Mouse (Mus musculus) forebrain, embryonic 15.5 days (tissue): Measurements from ENCODE around the gene Tbkbp1. TPM values are rescaled to one million over a fixed set of nuclear protein-coding genes. Genes with fewer than 3 reads are reported as not detected.

ENCODE experiments used
- ATAC-seq: fragments of 200-750 bp; cut with Nextera tagmentation; replicated peaks from 2 replicates; pipeline ENCODE4 v1.8.0; 2017; ENCODE audit warnings: mild to moderate bottlenecking, moderate TSS enrichment, moderate library complexity
- H3K27ac ChIP-seq: fragments of 300-500 bp; sonication (generic); replicated peaks from 2 replicates; pipeline ENCODE4 v1.5.1; 2015; ENCODE audit warnings: mild to moderate bottlenecking, inconsistent platforms
- H3K27me3 ChIP-seq: fragments of 300-500 bp; sonication (generic); 2 replicates; pipeline ENCODE4 v1.6.1; 2015; ENCODE audit warnings: inconsistent platforms
- H3K36me3 ChIP-seq: fragments of 300-500 bp; sonication (generic); 2 replicates; pipeline ENCODE4 v1.6.1; 2015; ENCODE audit warnings: mild to moderate bottlenecking, inconsistent platforms
- H3K4me1 ChIP-seq: fragments of 300-500 bp; sonication (generic); 2 replicates; pipeline ENCODE4 v1.6.1; 2015; ENCODE audit warnings: inconsistent platforms
- H3K4me2 ChIP-seq: fragments of 300-500 bp; sonication (generic); replicated peaks from 2 replicates; pipeline ENCODE4 v1.6.1; 2015; ENCODE audit warnings: mild to moderate bottlenecking, inconsistent platforms
- H3K4me3 ChIP-seq: fragments of 300-500 bp; sonication (generic); 2 replicates; pipeline ENCODE4 v1.5.1; 2015; ENCODE audit warnings: mild to moderate bottlenecking, inconsistent platforms
- H3K9ac ChIP-seq: fragments of 300-500 bp; sonication (generic); replicated peaks from 2 replicates; pipeline ENCODE4 v1.6.1; 2015; ENCODE audit warnings: mild to moderate bottlenecking, inconsistent platforms
- H3K9me3 ChIP-seq: fragments of 300-500 bp; sonication (generic); 2 replicates; pipeline ENCODE4 v1.6.1; 2016; ENCODE audit warnings: inconsistent platforms
- WGBS: fragments of 180-500 bp; shearing (Covaris S2); methylation state at CpG from one replicate; pipeline ENCODE4 v1.1.7; 2015; ENCODE audit warnings: mixed read lengths; 5-methylcytosine and 5-hydroxymethylcytosine counted together
- polyA plus RNA-seq: library from polyadenylated mRNA; unstranded; fragments of >200 nt; fragmentation: Nextera tagmentation; extraction: Ambion mirVana; gene quantifications from 2 replicates; pipeline ENCODE4 v1.2.1, GENCODE M21; 2015

Tbkbp1 gene
- polyA plus RNA-seq, 1 experiment from 2014 or later = 6.2 TPM

DNA sequence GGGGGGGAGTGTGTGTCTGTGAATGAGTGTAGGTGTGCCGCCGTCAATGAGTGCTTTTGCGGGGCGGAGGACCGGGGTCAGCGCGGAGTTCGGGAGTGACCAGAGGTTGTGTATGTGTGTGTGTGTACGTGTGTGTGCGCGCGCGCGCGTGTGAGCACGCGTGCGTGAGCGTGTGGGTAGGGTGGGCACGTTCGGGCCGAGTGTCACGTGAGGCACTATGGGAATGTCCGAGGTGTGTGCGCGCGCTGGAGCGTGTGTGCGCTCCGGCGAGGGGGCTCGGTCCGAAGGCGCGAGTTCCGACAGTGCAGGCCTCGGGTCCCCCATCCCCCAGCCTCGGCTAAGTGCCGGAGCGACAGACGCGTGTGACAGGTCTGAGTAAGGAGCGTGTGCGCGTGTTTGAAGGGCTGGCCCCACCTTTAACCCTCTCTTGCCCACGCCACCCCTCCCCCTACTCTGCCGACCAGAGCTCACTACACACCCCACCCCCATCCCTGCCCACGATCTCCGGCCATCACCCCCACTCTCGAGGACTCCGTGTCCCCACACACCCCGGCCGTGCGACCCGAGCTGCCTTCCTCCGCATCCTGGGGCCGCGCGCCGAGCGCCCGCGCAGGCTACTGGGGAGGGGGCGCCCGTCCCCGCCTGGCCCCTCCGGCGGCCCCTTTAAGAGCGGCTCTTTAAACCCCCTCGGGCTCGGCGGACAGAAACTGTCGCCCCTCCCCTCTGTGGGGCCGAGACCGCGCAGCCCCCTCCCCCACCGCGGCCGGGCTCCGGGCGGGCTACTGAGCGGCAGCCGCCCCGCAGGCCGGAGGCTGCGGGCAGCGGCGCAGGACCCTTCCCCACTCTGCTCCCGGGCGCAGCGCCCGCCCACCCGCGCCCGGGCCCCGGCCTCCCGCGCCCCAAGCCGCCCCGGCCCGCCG is 624 bp downstream of the Tbkbp1 start:
- ATAC-seq = peak; percentile 71
- no peaks in the 10 kb centered on the region for H3K27me3 ChIP-seq
- no peaks in the 10 kb centered on the region for H3K9me3 ChIP-seq
- WGBS = under 1% methylated on average over 93 of the region's 102 CpGs
- peak overlapping the region; percentile 93 for H3K4me3 ChIP-seq
- peaks cover 20% of the 10 kb centered on the region for H3K36me3 ChIP-seq
- peak overlapping the region; percentile 82 for H3K4me2 ChIP-seq
- H3K27ac ChIP-seq = peak overlapping the region; percentile 90
- H3K4me1 ChIP-seq = peaks cover 39% of the 10 kb centered on the region
- H3K9ac ChIP-seq = peak overlapping the region; percentile 85

DNA sequence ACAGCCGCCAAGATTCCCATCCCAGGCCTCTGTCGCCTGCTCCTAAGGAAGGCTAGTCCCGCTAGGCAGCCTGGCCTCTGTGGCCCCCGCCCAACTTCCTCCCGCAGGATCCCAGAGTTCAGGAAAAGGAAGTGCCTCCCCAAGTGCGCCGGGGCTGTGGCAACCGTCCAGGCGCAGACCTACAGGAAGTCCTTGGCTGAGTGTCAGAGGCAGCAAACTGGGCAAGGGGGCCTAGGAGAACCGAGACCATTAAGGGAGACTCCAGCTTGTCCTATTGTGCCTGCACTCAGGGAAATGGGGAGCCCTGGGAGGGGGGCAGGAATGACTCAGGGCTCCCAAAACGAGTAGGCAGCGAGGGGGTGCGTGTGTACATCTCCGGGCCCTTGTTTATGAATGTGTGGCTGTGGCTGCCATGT is 1.3 kb downstream of the Tbkbp1 start:
- Histone ChIP-seq H3K9me3 (no peaks in the 10 kb centered on the region), H3K4me1 (peaks cover 39% of the 10 kb centered on the region), H3K27me3 (no peaks in the 10 kb centered on the region), H3K4me3 (peak overlapping the region; percentile 93), H3K9ac (peak overlapping the region; percentile 85), H3K27ac (peak overlapping the region; percentile 90), H3K4me2 (peak overlapping the region; percentile 82), H3K36me3 (peaks cover 17% of the 10 kb centered on the region)
- ATAC-seq = peak; percentile 53; the same call in 1 of the 2 replicates
- 3% methylated on average over 14 of the region's 14 CpGs for WGBS

DNA sequence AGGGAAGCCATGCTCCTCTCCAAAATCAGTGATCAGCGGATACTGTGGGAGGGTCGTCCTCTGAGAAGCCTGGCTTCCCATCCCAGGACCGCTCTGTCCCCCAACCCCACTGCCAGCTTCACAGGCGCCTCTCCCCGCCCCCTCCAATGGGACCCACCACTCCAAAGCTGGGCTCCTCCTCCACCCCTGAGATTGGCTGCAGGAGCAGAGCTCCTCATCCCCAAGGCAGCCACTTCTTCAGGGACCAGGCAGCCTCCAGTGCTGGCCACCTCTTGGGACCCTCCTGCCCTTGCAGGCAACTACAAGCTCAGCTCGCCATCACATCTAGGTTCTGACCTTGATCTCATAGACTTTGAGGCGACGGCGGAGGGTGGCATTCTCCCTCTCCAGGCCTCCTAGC is 2.3 kb downstream of the Tbkbp1 start:
- Histone ChIP-seq H3K9ac (no peak overlapping the region), H3K27me3 (no peaks in the 10 kb centered on the region), H3K4me2 (no peak overlapping the region), H3K4me3 (peak overlapping the region; percentile 0; the same call in 1 of the 2 replicates), H3K4me1 (peaks cover 39% of the 10 kb centered on the region), H3K36me3 (peaks cover 22% of the 10 kb centered on the region), H3K9me3 (no peaks in the 10 kb centered on the region), H3K27ac (no peak overlapping the region)
- 33% methylated on average over 9 of the region's 9 CpGs for WGBS
- no peak for ATAC-seq

DNA sequence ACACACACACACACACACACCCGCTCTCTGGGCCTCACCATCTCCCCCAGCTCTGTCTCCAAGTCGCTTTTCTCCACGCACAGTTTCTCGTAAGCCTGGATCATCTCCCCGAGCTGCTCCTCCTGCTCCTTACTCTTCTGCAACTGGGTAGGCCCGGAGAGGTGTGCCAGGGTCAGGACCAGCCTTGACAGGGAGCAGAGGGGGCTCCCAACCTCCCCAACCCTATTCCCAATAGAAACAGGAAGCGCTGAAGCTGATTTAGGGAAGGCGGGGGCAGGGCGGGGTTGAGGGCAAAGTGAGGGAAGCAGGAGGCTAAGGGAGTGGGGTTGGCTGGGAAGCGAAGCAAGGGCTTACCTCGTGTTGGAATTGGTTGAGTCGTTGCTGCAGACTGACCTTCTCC is 2.7 kb downstream of the Tbkbp1 start:
- 33% methylated on average over 12 of the region's 12 CpGs for WGBS
- Histone ChIP-seq H3K4me2 (no peak overlapping the region), H3K36me3 (peaks cover 22% of the 10 kb centered on the region), H3K27me3 (no peaks in the 10 kb centered on the region), H3K27ac (no peak overlapping the region), H3K9ac (no peak overlapping the region), H3K9me3 (no peaks in the 10 kb centered on the region), H3K4me1 (peaks cover 39% of the 10 kb centered on the region), H3K4me3 (no peak overlapping the region)
- ATAC-seq = no peak

DNA sequence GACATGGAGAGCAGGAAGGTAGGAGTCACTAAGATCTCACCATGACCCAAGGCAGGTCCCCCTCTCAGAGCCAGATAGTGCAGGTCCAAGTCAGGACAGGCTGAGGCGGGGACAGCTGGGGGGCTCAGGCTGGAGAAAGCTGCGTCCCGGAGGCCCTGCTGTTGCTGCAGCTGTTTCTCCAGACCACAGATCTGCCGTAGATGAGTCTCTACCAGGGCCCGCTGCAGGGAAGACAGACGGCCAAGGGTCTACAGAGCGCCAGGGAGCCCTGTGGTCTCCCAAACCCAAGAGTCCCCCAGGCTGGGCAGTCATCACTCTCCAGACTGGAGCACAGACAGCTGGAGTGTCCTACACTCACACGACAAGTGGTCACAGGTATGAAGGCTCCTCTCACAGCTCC is 4.0 kb downstream of the Tbkbp1 start:
- no peak overlapping the region for H3K4me3 ChIP-seq
- peaks cover 26% of the 10 kb centered on the region for H3K36me3 ChIP-seq
- H3K27ac ChIP-seq = no peak overlapping the region
- peaks cover 33% of the 10 kb centered on the region for H3K4me1 ChIP-seq
- H3K4me2 ChIP-seq = no peak overlapping the region
- H3K27me3 ChIP-seq = no peaks in the 10 kb centered on the region
- H3K9ac ChIP-seq = no peak overlapping the region
- no peaks in the 10 kb centered on the region for H3K9me3 ChIP-seq
- no peak for ATAC-seq
- WGBS = 87% methylated on average over 8 of the region's 8 CpGs

DNA sequence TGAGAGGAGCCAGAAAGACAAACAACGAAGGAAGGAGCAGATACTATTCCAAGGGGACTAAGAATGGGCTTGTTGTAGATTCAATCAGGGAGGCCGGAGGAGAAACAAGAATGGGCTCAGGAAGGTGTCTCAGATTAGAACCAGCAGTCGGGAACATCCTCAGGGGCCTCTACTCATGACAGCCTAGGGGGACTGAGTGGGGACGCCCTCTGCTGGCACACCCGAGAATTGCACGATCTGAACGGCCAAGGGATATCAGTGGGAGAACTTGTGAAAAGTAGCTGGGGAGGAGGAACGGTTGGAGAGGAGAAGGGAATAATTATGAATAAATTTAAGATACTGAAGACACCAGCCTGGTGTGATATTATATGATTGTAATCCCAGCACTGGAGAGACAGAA is 4.6 kb downstream of the Tbkbp1 start:
- no peak overlapping the region for H3K4me3 ChIP-seq
- WGBS = 12% methylated on average over 8 of the region's 8 CpGs
- no peaks in the 10 kb centered on the region for H3K27me3 ChIP-seq
- peaks cover 26% of the 10 kb centered on the region for H3K36me3 ChIP-seq
- ATAC-seq = no peak
- H3K4me2 ChIP-seq = no peak overlapping the region
- H3K9me3 ChIP-seq = no peaks in the 10 kb centered on the region
- peaks cover 27% of the 10 kb centered on the region for H3K4me1 ChIP-seq
- H3K9ac ChIP-seq = no peak overlapping the region
- H3K27ac ChIP-seq = no peak overlapping the region

DNA sequence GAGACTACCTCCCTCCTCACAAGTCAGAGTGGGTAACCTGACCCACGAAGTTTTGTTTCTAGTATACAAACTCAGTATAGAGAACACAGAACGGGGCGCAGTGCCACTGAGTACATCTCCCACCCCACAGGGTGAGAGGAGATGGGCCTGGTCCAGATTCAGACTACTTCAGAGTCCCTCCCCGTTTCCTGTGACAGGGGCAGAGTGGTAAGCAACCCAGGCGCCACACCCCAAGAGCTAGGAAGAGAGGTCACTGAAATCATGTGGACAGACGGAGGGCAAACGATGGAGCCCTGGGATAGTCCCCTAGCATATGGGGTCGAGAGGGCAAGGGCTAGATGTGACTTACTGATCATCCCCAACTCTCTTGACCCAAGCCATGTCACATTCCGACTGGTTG is 5.3 kb downstream of the Tbkbp1 start:
- no peak for ATAC-seq
- Histone ChIP-seq H3K4me3 (no peak overlapping the region), H3K4me1 (peaks cover 25% of the 10 kb centered on the region), H3K9ac (no peak overlapping the region), H3K9me3 (no peaks in the 10 kb centered on the region), H3K36me3 (peaks cover 26% of the 10 kb centered on the region), H3K27ac (no peak overlapping the region), H3K4me2 (no peak overlapping the region), H3K27me3 (no peaks in the 10 kb centered on the region; the same call in 1 of the 2 replicates)
- 84% methylated on average over 9 of the region's 9 CpGs for WGBS

DNA sequence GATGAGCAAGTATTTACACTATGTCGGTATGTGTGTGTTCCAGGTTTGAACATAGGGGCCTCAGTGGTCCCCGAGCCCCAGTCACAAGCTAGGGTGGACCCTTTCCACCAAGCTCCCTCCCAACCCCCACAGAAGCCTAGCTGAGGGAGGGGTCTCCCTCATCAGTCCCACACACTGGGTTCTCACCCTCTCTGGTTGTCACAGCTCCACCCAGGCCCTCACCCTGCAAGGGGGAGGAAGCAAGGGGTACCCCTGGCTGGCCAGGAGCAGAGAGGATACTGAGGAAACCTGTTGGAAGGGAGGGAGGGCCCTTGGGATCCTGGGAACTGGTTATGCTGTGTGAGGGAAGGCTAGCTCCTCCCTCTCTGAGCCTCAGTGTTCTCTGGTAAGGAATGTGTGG is 6.0 kb downstream of the Tbkbp1 start:
- Histone ChIP-seq H3K9me3 (no peaks in the 10 kb centered on the region), H3K27me3 (no peaks in the 10 kb centered on the region; the same call in 1 of the 2 replicates), H3K27ac (no peak overlapping the region), H3K4me1 (peaks cover 24% of the 10 kb centered on the region), H3K4me3 (no peak overlapping the region), H3K9ac (no peak overlapping the region), H3K36me3 (peaks cover 26% of the 10 kb centered on the region), H3K4me2 (no peak overlapping the region)
- WGBS = 89% methylated on average over 2 of the region's 2 CpGs
- no peak for ATAC-seq

DNA sequence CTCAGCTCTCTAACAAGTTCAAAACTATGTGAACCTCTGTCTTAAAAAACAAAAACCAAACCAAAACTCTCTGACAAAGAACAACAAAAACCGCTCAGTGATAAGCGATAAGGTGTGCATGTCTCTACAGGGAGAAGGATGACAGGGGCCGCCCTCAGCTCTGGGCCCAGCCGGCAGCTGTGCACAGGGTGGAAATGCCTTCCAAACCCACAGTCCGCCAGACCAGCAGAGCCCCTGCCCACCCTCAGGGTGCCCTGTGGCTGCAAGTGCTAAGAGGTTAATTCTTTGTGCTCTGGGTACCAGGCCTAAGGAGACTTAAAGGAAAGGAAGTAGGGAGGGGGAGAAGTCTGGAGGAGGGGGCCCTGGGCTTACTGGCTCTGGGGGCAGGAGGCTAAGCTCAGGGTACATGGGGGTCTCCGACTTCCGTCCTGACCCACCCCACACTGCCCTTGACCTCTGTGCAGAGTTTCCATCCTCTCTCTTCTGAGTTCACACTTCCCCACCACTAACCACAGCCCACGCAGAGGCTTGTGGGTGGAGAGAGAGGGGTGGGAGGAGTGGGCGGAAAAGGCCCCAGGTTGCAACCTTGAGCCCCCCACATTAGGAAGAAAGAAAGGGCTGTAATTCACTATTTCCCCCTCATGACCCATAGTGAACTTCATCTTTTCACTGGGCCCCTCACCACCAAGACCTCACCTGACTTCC is 7.9 kb downstream of the Tbkbp1 start:
- Histone ChIP-seq H3K27me3 (peaks cover 3% of the 10 kb centered on the region; the same call in 1 of the 2 replicates), H3K9ac (no peak overlapping the region), H3K4me1 (peaks cover 19% of the 10 kb centered on the region), H3K4me2 (no peak overlapping the region), H3K9me3 (no peaks in the 10 kb centered on the region), H3K36me3 (peaks cover 26% of the 10 kb centered on the region), H3K27ac (no peak overlapping the region), H3K4me3 (no peak overlapping the region)
- WGBS = 85% methylated on average over 9 of the region's 9 CpGs
- no peak for ATAC-seq

DNA sequence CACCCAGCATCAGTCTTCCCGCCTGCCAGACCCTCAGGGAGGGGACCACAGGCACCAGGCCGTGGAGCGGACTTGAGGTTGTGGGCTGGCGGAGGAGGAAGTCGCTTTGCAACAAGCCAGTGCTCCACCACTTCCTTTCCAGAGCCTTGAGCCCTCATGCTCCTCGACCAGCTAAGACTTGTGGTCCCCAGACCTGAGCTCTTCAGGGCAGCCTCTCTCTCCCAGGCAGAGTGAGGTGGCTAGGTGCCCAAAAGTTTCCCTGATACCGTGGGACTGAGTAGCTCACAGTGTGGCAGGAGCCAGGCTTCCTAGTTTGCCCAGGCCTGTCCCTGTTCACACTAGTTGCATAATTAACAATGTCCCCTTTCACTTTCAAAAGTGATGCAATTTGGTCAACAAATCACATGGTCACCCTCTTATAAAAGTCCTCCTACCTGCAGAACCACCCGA is 9.1 kb downstream of the Tbkbp1 start:
- no peak for ATAC-seq
- 69% methylated on average over 8 of the region's 8 CpGs for WGBS
- H3K27ac ChIP-seq = no peak overlapping the region
- no peak overlapping the region for H3K4me3 ChIP-seq
- no peak overlapping the region for H3K9ac ChIP-seq
- H3K4me1 ChIP-seq = peaks cover 22% of the 10 kb centered on the region
- H3K9me3 ChIP-seq = no peaks in the 10 kb centered on the region
- peaks cover 23% of the 10 kb centered on the region for H3K36me3 ChIP-seq
- H3K4me2 ChIP-seq = no peak overlapping the region
- H3K27me3 ChIP-seq = peaks cover 3% of the 10 kb centered on the region; the same call in 1 of the 2 replicates

DNA sequence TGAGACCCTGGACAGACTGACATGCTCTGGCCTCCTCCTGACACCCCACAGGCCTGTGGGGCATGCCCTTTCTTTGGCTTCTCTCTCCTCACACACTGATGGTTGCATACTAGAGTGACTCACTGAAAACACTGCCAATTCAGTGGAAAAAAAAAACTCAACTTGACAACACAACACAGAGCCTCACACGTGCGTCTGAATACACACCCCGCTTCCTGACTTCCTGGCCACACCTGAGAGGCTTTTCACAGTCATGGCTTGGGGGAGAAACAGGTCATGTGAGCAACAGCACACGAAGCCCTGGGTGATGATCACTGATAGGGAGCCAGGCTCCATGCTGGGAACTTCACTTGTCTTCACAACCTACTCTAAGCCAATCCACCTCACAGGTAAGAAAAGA is 10.5 kb downstream of the Tbkbp1 start:
- H3K9ac ChIP-seq = no peak overlapping the region
- H3K9me3 ChIP-seq = no peaks in the 10 kb centered on the region
- WGBS = 77% methylated on average over 4 of the region's 4 CpGs
- H3K4me3 ChIP-seq = no peak overlapping the region
- peaks cover 16% of the 10 kb centered on the region for H3K4me1 ChIP-seq
- H3K4me2 ChIP-seq = no peak overlapping the region
- no peak for ATAC-seq
- peaks cover 3% of the 10 kb centered on the region; the same call in 1 of the 2 replicates for H3K27me3 ChIP-seq
- H3K27ac ChIP-seq = no peak overlapping the region
- peaks cover 16% of the 10 kb centered on the region; the same call in 1 of the 2 replicates for H3K36me3 ChIP-seq

DNA sequence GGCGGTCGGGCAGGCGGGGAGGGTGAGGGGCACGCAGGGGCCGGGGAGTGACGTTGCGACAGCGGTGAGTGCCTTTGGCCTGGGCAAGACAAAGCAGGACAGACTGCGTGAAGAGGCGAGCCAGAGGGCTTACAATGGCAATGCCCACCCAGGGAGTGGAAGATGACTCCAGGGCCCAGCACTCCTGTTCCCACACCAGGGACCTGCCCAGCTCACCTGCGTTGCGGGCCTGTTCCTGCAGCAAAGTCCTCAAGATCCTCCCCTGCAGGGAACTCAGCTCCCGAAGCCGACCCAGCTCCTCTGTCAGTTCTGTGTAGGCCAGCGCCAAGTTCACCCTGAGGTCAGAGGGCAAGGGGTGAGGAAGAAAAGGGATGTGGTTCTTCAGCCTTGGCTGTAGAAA is 12.0 kb downstream of the Tbkbp1 start:
- H3K4me2 ChIP-seq = peak overlapping the region; percentile 75
- peaks cover 3% of the 10 kb centered on the region; the same call in 1 of the 2 replicates for H3K27me3 ChIP-seq
- H3K4me3 ChIP-seq = peak overlapping the region; percentile 42
- ATAC-seq = no peak; the same call in 1 of the 2 replicates
- peak overlapping the region; percentile 54 for H3K9ac ChIP-seq
- peaks cover 6% of the 10 kb centered on the region; the same call in 1 of the 2 replicates for H3K36me3 ChIP-seq
- H3K4me1 ChIP-seq = peaks cover 16% of the 10 kb centered on the region
- no peak overlapping the region for H3K27ac ChIP-seq
- 21% methylated on average over 14 of the region's 15 CpGs for WGBS
- H3K9me3 ChIP-seq = no peaks in the 10 kb centered on the region
